Mouse (Mus musculus) intestine, embryonic 16.5 days (tissue): ENCODE measurements around the gene Slc25a44. TPM values are rescaled to one million over a fixed set of nuclear protein-coding genes. Genes with fewer than 3 reads are reported as not detected.

Experiments
- ATAC-seq: fragments of 200-750 bp; cut with Nextera tagmentation; 2 replicates; pipeline ENCODE4 v1.8.0; 2017; ENCODE audit warnings: moderate TSS enrichment, moderate library complexity
- H3K27ac ChIP-seq: fragments of 300-500 bp; sonication (generic); 2 replicates; pipeline ENCODE4 v1.5.1; 2014; ENCODE audit warnings: mild to moderate bottlenecking, low read length
- H3K27me3 ChIP-seq: fragments of 300-500 bp; sonication (generic); replicated peaks from 2 replicates; pipeline ENCODE4 v1.6.1; 2014; ENCODE audit warnings: low read length, control low read depth, mixed read lengths; ENCODE audit not compliant: control insufficient read depth, insufficient read depth
- H3K36me3 ChIP-seq: fragments of 300-500 bp; sonication (generic); 2 replicates; pipeline ENCODE4 v1.6.1; 2014; ENCODE audit warnings: low read length, control low read depth; ENCODE audit not compliant: control insufficient read depth, insufficient read depth
- H3K4me1 ChIP-seq: fragments of 300-500 bp; sonication (generic); 2 replicates; pipeline ENCODE4 v1.6.1; 2014; ENCODE audit warnings: low read length, control low read depth, mixed read lengths; ENCODE audit not compliant: control insufficient read depth, insufficient read depth
- H3K4me2 ChIP-seq: fragments of 300-500 bp; sonication (generic); 2 replicates; pipeline ENCODE4 v1.6.1; 2014; ENCODE audit warnings: low read depth, low read length, control low read depth
- H3K4me3 ChIP-seq: fragments of 300-500 bp; sonication (generic); 2 replicates; pipeline ENCODE4 v1.5.1; 2014; ENCODE audit warnings: mild to moderate bottlenecking, low read length
- H3K9ac ChIP-seq: fragments of 300-500 bp; sonication (generic); 2 replicates; pipeline ENCODE4 v1.6.1; 2014; ENCODE audit warnings: low read depth, low read length
- H3K9me3 ChIP-seq: fragments of 300-500 bp; sonication (generic); 2 replicates; pipeline ENCODE4 v1.6.1; 2016; ENCODE audit warnings: low read length, control low read depth; ENCODE audit not compliant: control insufficient read depth
- WGBS: fragments of 180-500 bp; shearing (Covaris S2); extraction: QIAGEN DNeasy Blood & Tissue Kit; methylation state at CpG from one replicate; pipeline ENCODE4 v1.1.7; 2014; 5-methylcytosine and 5-hydroxymethylcytosine counted together
- polyA plus RNA-seq: library from polyadenylated mRNA; unstranded; fragments of >200 nt; fragmentation: Nextera tagmentation; extraction: Ambion mirVana; gene quantifications from 2 replicates; pipeline ENCODE4 v1.2.1, GENCODE M21; 2015

The Slc25a44 gene
- polyA plus RNA-seq, 1 experiment from 2014 or later, result 20.4 TPM

DNA sequence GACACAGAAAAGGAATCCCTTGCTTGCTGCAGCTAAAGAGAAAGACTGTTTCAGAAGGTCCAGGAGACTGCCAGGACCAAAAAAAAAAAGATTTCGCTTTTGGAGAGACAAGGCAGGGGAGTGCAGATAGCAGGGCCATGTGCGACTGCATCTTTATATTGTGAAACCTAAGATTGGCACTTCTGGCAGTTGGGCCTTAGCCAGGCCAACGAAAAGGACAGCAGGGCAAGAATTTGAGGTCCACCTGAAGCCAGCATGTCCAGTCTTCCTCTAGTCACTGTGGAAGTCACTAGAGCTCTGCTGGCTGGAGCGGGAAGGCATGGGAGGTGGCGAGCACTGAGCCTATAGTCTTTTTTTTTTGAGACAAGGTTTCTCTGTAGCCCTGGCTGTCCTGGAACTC lies 16.0 kb downstream of the Slc25a44 start:
- Histone ChIP-seq H3K4me3 (peak overlapping the region; percentile 64), H3K27me3 (no peaks in the 10 kb centered on the region), H3K27ac (peak overlapping the region; percentile 87; the same call in 1 of the 2 replicates), H3K9me3 (no peaks in the 10 kb centered on the region), H3K4me1 (peaks cover 25% of the 10 kb centered on the region), H3K4me2 (peak overlapping the region; percentile 54), H3K9ac (peak overlapping the region; percentile 89), H3K36me3 (peaks cover 1% of the 10 kb centered on the region)
- ATAC-seq, result no peak
- WGBS, result 55% methylated on average over 5 of the region's 5 CpGs

- Histone ChIP-seq H3K4me3 (no peak overlapping the region), H3K9me3 (no peaks in the 10 kb centered on the region), H3K27ac (no peak overlapping the region), H3K4me2 (no peak overlapping the region), H3K36me3 (peaks cover 4% of the 10 kb centered on the region), H3K9ac (no peak overlapping the region), H3K27me3 (no peaks in the 10 kb centered on the region), H3K4me1 (peaks cover 25% of the 10 kb centered on the region)
- 52% methylated on average over 7 of the region's 7 CpGs for WGBS
- no peak for ATAC-seq
Measured at GRCm38 (mm10) chr3:88407529-88407928, 17.4 kb downstream of the Slc25a44 start.

DNA sequence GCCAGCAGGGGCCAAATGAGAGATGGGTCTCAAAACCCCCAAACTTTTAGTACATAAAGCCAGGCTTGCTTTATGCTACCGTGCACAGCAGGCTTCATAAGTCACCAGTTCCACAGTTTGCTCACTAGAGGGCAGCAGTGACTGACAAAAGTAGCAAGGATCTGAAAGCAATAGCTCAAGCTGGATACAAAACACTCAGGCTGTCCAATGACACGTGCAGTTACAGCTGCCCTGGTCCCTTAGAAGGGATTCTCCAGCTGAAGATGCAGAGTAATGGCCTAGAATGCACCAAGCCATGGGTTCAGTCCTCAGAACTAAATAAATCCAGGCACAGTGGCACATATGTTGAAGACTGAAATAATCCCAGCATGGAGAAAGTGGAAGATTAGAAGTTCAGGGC lies 17.8 kb downstream of the Slc25a44 start:
- WGBS, result 0% methylated on average over 2 of the region's 2 CpGs
- no peak for ATAC-seq
- Histone ChIP-seq H3K4me1 (peaks cover 25% of the 10 kb centered on the region), H3K27me3 (no peaks in the 10 kb centered on the region), H3K9ac (no peak overlapping the region), H3K4me2 (no peak overlapping the region), H3K27ac (no peak overlapping the region), H3K36me3 (peaks cover 4% of the 10 kb centered on the region), H3K9me3 (no peaks in the 10 kb centered on the region), H3K4me3 (no peak overlapping the region)

DNA sequence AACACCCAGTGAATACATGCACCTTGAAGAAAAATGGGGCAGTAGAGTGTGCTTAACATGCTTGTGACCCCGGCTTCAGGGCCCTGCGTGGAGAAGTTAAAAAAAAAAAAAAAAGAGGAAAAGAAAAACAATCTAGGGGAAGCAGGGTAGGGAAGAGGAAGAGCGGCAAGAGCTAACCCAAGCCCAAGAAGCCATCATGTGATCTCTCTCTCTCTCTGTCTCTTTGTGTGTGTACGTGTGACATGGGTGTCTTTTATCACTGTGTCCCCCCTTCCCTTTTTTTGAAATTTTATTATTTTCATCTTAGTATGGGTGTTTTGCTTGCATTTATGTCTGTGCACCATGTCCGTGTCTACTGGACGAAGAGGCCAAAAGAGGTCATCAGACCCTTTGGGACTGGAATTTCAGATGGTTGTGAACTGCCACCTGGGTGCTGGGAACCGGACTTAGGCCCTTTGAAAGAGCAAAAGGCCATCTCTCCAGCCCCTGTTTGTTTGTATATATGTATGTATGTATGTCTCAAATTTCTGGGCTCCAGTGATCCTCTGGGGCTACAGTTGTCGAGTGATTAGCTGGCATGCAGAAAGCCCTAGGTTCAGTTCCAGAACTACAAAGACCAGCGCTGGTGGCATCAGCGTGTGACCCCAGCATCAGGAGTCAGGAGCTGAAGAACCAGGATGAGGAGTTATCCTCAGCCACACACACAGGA lies 21.3 kb downstream of the Slc25a44 start:
- WGBS, result 93% methylated on average over 10 of the region's 10 CpGs
- no peak overlapping the region for H3K27ac ChIP-seq
- H3K4me2 ChIP-seq, result no peak overlapping the region
- no peak overlapping the region for H3K4me3 ChIP-seq
- H3K4me1 ChIP-seq, result peaks cover 12% of the 10 kb centered on the region
- no peak overlapping the region for H3K9ac ChIP-seq
- ATAC-seq, result no peak
- H3K9me3 ChIP-seq, result no peaks in the 10 kb centered on the region
- peaks cover 4% of the 10 kb centered on the region for H3K36me3 ChIP-seq
- no peaks in the 10 kb centered on the region for H3K27me3 ChIP-seq

- H3K4me2 ChIP-seq, result no peak overlapping the region
- no peak overlapping the region for H3K9ac ChIP-seq
- 78% methylated on average over 2 of the region's 2 CpGs for WGBS
- H3K27ac ChIP-seq, result no peak overlapping the region
- H3K4me3 ChIP-seq, result no peak overlapping the region
- no peaks in the 10 kb centered on the region for H3K9me3 ChIP-seq
- no peaks in the 10 kb centered on the region for H3K27me3 ChIP-seq
- peaks cover 3% of the 10 kb centered on the region; the same call in 1 of the 2 replicates for H3K36me3 ChIP-seq
- H3K4me1 ChIP-seq, result no peaks in the 10 kb centered on the region
- no peak for ATAC-seq
Measured at GRCm38 (mm10) chr3:88398666-88399065, 26.3 kb downstream of the Slc25a44 start.

DNA sequence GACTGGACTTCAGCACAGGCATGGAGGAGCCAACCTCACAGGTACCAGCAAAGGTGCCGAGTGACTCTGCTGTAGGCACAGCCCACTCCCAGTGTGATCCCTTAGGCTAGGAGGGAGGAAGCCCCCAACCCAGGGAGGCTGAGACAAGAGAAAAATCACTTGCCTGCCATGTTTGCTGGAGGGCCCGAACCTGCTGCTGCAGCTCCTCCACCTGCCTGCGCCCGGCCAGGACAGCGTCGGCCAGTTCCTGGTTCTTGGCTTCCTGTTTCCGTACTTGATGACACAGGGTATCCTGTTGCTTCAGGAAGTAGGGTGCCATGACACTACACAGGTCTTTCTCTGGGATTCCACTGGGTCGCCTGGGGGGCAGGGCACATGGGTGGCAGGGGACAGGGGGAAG lies 29.2 kb downstream of the Slc25a44 start:
- Histone ChIP-seq H3K9ac (no peak overlapping the region), H3K4me1 (no peaks in the 10 kb centered on the region), H3K9me3 (no peaks in the 10 kb centered on the region), H3K36me3 (peaks cover 3% of the 10 kb centered on the region), H3K27ac (no peak overlapping the region), H3K27me3 (no peaks in the 10 kb centered on the region), H3K4me2 (no peak overlapping the region), H3K4me3 (no peak overlapping the region)
- no peak for ATAC-seq
- WGBS, result 87% methylated on average over 8 of the region's 8 CpGs

DNA sequence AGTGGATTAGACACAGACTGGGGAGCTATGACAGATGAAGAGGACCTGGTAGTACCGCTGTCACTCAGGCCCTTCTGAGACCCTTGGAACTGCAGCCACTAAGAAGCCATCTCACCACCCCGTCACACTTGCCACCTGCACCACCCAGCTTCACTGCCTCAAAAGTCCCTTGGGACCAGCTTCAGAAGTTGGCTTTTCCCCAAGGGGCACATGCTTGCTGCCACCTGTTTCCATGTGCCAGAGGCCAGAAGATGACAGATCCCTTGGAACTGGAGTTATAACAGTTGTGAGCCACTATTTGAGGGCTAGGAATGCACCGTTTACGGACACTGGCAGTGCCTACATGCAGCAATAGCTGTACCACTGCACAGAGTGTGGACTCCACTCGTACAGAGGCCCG lies 29.7 kb downstream of the Slc25a44 start:
- H3K27me3 ChIP-seq, result no peaks in the 10 kb centered on the region
- no peak overlapping the region for H3K4me2 ChIP-seq
- H3K4me1 ChIP-seq, result no peaks in the 10 kb centered on the region
- H3K9ac ChIP-seq, result no peak overlapping the region
- H3K4me3 ChIP-seq, result no peak overlapping the region
- WGBS, result 97% methylated on average over 6 of the region's 6 CpGs
- no peak for ATAC-seq
- H3K27ac ChIP-seq, result no peak overlapping the region
- H3K9me3 ChIP-seq, result no peaks in the 10 kb centered on the region; the same call in 1 of the 2 replicates
- peaks cover 3% of the 10 kb centered on the region for H3K36me3 ChIP-seq

- 82% methylated on average over 9 of the region's 9 CpGs for WGBS
- Histone ChIP-seq H3K36me3 (peaks cover 3% of the 10 kb centered on the region), H3K9ac (no peak overlapping the region)
Measured at GRCm38 (mm10) chr3:88393776-88394375, 31.1 kb downstream of the Slc25a44 start.

DNA sequence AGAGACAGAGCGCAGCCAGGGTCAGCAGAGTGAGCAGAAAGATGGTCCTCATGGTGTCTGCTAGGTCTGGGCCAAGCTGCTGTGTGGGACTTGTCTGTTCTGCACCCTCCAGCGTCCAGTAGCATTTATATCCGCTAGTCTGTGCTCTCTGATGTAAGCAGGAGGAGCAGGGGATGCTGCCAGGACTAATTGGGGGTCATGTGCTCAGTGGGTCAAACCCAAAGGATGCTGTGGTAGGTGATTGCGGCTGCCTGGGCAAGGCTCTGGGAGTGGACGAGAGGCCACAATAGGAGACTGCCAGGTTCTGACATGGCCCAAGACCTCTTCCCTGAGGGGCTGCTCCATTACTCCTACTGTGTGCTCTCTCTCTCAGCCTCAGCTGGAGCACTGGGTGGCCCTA lies 40.6 kb downstream of the Slc25a44 start, which contains the start of gene Bglap:
Bglap (minus strand) TSS at position 101 of the 400 bp plus-strand sequence.
- no peak within 1 kb of the TSS for H3K27ac ChIP-seq

More at GRCm38 (mm10) chr3:88393776-88394375, 31.1 kb downstream of the Slc25a44 start:
- ATAC-seq, result no peak
- H3K4me2 ChIP-seq, result no peak overlapping the region
- H3K4me3 ChIP-seq, result no peak overlapping the region
- no peaks in the 10 kb centered on the region for H3K4me1 ChIP-seq
- no peaks in the 10 kb centered on the region; the same call in 1 of the 2 replicates for H3K9me3 ChIP-seq
- H3K27ac ChIP-seq, result no peak overlapping the region
- H3K27me3 ChIP-seq, result no peaks in the 10 kb centered on the region

More for the DNA sequence above, 40.6 kb downstream of the Slc25a44 start, which contains the start of gene Bglap:
- Histone ChIP-seq H3K4me3 (no peak within 1 kb of the TSS), H3K36me3 (no peaks in the 10 kb centered on the region), H3K4me2 (no peak within 1 kb of the TSS), H3K27me3 (0 out of 2 replicates have a peak, but pooled peaks cover 2% of the 10 kb centered on the region), H3K4me1 (no peaks in the 10 kb centered on the region), H3K9ac (no peak within 1 kb of the TSS), H3K9me3 (no peaks in the 10 kb centered on the region)
- 79% methylated on average over 5 of the region's 5 CpGs for WGBS
- ATAC-seq, result no peak
